Mouse (Mus musculus) brain, adult 2 months (tissue): ENCODE results near the gene Prlr.

Experiments used
- DNase-seq: peaks from one replicate; pipeline ENCODE4 v3.0.0; 2011; ENCODE audit warnings: low read depth, low spot score

Gene Prlr

DNA sequence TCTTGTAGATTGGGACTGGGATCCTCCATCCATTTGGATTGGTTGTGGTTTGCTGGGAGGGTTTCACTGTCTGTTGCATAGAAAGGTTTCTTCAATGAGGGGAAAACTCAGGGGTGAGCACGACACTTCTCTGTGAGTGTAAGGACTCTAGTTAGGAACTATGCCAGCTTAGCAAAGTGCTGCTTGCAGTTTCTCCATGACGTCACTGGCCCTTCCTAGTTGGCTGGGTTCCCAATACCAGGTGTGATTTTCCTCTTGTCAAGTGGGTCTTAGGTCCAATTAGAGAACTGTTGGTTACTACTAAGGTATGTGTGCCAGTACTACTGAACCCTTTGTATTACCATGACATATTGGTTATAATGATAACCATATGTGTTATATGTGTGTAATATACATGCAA is 51.6 kb downstream of the Prlr start:
- no peak for DNase-seq

GRCm38 (mm10) chr15:10235977-10236376 is 58.9 kb downstream of the Prlr start:
- no peak for DNase-seq

- no peak for DNase-seq
These were observed 59.8 kb downstream of the Prlr start for GRCm38 (mm10) chr15:10236812-10237211.

GRCm38 (mm10) chr15:10238454-10238853 is 61.4 kb downstream of the Prlr start:
- DNase-seq = no peak

DNA sequence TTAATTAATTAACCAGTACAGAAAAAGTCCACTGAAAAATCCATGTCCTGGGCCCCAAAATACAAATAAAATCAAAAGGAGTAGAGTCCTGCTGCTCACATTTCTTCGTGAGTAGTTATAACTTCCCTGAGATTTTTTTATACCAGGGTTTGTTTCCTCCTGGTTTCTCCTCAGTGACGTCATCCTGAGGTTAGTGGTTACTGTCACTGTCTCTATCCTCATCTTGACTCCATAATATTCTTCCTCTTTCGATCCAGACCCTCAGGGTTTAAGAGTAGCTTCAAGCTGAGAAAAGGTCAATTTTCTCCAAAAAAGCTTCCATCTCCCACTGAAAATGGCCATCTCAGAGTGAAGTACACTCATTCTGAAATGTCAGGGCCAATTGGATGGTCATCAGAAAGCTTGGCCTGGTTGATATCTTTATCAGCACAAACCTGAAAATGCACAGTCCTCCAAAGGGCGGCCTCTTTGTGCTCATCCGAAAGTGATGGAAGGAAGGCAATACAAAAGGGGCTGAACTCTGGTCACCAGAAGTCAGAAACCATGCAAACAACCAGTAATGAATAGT is 63.3 kb downstream of the Prlr start:
- DNase-seq = no peak

GRCm38 (mm10) chr15:10242250-10242649 is 65.2 kb downstream of the Prlr start:
- DNase-seq = no peak

DNA sequence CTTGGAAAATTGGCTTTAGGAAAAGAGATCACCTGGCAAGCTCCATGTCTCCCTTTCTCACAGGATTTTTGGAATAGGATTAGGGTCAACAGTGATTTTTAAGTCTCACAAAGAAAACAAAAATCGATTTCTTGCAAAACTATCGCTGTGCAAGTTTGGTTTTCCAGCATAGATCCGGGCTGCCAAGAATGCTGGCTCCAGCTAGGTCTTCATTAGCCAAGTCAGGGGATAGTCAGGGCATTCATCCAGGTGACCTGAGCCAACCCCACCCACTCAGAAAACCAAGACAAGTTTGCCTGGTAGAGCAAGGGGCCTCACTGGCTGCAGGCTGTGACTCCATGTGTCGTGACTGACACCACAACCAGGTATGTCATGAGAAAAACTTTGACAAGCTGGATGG is 72.2 kb downstream of the Prlr start:
- DNase-seq = no peak

GRCm38 (mm10) chr15:10250784-10251183 is 73.7 kb downstream of the Prlr start:
- no peak for DNase-seq

DNA sequence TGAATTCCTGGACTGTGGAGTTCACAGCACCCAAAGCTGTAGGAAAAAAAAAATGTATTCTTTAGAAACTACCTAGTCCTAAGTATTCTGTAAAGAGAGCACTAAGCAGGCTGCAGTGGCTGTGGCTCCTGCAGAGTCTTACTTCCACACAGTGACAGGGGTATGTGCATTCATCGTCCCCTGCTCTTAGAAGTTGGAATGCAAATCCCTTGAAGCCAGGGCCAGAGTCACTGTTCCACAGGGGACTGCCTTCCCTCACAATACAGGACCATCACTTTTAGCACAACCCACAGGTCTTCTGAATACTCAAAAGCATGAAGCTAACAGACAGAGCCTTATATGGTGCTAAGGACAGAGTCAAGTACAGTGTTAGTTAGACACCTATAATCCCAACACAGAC is 75.5 kb downstream of the Prlr start:
- no peak for DNase-seq

DNA sequence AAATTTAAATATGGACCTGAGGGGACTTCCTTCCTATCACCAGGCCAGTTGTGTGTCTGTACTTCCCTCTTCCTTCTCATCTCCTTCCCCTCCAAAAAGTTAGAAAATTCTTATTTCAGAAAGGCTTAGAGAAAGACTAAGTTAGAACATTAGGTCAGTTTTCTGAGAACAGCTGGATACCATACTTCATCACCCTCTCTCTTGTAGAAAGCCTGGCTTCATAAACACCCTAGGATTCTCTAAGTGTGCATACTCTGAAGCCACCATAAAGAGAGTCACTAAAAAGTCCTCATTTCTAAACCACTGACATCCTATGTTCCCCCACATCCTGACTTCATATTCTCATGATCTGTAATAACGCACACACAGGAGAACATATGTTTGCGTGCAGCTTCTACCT is 85.2 kb downstream of the Prlr start:
- no peak for DNase-seq

- no peak for DNase-seq
These were observed 85.6 kb downstream of the Prlr start for GRCm38 (mm10) chr15:10262641-10263040.

DNA sequence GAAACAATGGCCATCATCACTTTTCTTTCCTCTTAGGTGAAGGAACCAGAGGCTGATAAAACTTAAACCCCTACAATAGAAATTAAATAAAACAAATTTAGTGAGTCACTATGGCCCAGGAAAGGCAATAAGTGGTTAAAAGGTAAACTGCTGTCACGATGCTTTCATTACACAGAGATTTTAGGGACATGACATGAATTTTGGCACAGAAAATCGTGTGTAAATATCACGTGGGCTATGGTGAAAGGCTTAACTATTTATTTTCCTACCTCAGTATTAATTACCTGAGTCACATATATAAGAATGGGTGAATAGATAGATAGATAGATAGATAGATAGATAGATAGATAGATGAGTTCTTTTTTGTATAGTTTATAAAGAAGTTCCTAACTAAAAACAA is 86.4 kb downstream of the Prlr start:
- no peak for DNase-seq

GRCm38 (mm10) chr15:10264885-10265284 is 87.8 kb downstream of the Prlr start:
- no peak for DNase-seq

- no peak for DNase-seq
These were observed 90.2 kb downstream of the Prlr start for GRCm38 (mm10) chr15:10267251-10267650.

DNA sequence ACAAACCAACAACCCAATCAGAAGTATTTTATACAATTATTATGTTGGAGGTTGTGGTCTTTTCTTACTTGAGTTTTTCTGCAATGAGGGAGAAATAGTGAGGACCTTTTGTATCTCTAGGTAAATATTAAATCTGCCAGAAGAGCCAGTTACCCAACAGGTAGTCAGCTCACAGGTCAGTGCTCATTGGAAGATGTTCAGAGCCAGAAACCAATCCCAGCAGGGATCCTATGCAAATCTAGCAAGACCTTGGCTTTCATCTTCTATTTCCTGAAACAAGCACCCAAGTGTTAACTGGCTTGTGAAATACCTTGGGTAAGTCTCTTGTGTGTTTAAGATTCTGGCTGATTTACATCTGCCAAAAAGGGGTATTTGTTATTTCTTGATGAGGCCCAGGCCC is 99.3 kb downstream of the Prlr start:
- DNase-seq = no peak

GRCm38 (mm10) chr15:10277461-10277860 is 100.4 kb downstream of the Prlr start:
- no peak for DNase-seq

DNA sequence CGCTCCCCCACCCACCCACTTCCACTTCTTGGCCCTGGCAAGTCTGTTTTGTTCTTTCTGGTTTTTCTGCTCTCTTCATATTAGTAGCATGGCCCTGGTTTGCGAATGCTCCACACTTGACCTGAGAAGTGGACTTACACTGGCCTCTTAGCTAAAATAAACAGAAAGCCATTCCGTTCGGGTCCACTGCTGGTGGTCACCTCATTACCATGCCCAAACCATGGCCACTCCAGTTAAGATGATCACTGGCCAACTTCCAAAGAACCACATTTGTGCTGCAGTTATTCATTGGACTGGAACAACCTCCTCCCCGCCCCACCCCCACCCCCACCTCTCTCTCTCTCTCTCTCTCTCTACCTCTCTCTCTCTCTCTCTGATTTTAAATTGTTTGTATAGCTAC is 104.5 kb downstream of the Prlr start:
- no peak for DNase-seq

DNA sequence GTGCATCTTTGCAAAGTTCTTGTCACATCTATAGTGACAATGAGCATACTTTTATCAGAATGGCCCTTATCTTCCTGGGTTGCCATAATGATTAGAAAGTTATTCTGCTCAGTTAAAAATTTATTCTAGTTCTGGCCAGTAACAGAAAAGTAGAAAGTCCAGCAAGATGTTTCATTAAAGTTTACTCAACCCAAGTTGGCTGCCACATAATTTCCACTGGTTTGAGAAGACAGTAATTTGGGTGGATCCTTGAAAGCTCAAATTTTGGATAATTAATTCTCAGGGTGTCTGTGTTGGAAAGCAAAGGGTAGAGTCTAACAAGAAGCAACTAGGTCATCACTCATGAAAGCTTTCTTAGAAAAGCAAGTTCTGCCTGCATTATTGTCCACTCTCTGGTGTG is 106.6 kb downstream of the Prlr start:
- DNase-seq = no peak

DNA sequence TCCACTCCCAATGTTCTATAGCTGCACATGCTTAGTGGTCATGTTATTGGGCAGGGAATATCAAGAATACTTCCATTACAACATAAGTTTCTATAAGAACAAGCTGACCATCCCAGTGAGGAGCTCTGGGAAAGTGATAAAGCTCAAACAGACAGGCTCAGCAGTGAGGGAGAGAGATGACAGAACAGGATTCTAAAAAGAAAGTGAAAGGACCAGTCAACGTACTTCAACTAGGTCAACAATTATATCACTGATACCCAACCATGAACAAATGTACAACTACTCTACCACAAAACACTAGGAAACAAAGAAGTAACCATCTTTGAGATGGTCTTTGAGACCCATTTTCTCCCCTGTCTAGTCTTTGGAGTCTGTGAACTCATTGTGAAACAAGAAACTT is 119.5 kb downstream of the Prlr start:
- no peak for DNase-seq

GRCm38 (mm10) chr15:10298058-10298457 is 121.0 kb downstream of the Prlr start:
- DNase-seq = no peak

GRCm38 (mm10) chr15:10299467-10299866 is 122.4 kb downstream of the Prlr start:
- DNase-seq = no peak

DNA sequence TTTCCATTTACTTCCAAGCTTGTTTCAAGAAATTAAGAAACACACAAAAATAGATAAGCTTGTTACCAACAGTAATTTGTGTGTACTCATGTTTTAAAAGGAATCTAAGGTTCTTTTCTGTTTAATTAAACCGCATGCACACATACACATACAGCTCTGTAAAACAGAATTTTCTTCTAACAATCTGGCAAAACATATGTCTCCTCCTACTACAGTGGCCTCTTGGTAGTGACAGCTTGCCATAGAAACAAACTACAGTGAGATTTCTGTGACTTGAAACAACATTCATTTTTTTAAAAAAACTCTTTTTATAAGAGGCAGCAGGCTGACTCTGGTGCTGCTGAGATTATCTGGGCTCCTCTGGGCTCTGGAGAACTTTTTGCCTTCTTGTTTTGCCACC is 129.4 kb downstream of the Prlr start:
- DNase-seq = peak; percentile 46

GRCm38 (mm10) chr15:10311826-10312225 is 134.8 kb downstream of the Prlr start:
- DNase-seq = no peak
